Comparison of ENCODE assay signal across 8 mouse cellular contexts in the genomic region with DNA sequence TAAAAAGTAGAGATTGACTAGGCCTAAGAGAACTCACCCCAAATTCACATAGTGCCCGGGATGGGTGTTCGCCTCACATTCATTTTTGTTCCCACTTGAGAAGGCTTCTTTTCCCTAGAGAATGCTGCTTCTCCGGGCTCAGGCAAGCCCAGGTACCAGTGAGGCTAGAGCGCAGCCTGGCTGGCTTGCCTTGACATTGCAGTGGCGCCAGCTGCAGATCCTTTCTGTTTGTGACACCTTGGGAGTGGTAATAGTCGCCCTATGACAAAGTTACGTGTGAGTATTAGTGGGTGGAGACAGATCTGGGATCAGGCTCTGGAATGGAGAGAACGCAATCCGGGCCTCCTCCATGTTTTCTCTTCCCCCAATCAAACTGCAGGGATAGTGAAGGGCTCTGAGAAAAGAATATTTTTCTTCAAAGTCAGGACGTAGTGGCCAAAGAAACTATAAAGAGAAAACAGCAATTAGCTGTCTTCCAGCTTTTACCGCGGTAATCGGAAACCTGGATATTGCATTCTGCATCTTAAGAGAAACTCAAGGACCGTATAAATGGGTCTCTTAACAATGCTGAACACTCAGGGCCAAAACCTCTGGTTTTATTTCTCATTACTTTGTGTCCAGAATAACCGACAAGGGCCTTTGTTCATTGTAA. TPM values are rescaled to one million over a fixed set of nuclear protein-coding genes. Genes with fewer than 3 reads are reported as not detected.
A peak's percentile ranks its signal among the peaks of the same experiment; 100 is the strongest.
DNase-seq lines count a peak whose midpoint lies in the region; ATAC-seq and TF ChIP-seq lines count a peak whose summit lies in the region.

A gene (minus strand): TSS at position 248 of the 652 bp plus-strand sequence.

- no peak for DNase-seq in ES-E14 (ENCODE audit: low read depth, low spot score)
- peak; percentile 57 for DNase-seq in c-Kit-negative CD71-positive TER-119-positive erythroid progenitor cells, embryonic 14.5 days (ENCODE audit: low read depth, low spot score)
- peak; percentile 95 for DNase-seq in heart, postnatal 0 days (ENCODE audit: low spot score)
- DNase-seq in kidney, postnatal 36 days, result peak; percentile 86 to 90
- peak; percentile 65 to 77 for DNase-seq in thymus, adult 18-20 months

- H3K9ac ChIP-seq in ES-E14 (ENCODE audit: insufficient read depth, low read depth, low read length, poor library complexity, severe bottlenecking), result peak within 1 kb of the TSS; percentile 99
- peak within 1 kb of the TSS; percentile 88 for H3K9ac ChIP-seq in forebrain, embryonic 12.5 days
- H3K9ac ChIP-seq in heart, postnatal 0 days (replicated peaks; ENCODE audit: low read depth, low read length), result peak within 1 kb of the TSS; percentile 88
- H3K9ac ChIP-seq in liver, embryonic 15.5 days, result peak within 1 kb of the TSS; percentile 91
- H3K9ac ChIP-seq in neural tube, embryonic 13.5 days, result peak within 1 kb of the TSS; percentile 96

- H3K27ac ChIP-seq in ES-E14 (ENCODE audit: insufficient read depth, low read depth, low read length, poor library complexity, severe bottlenecking), result peak within 1 kb of the TSS; percentile 99
- H3K27ac ChIP-seq in forebrain, embryonic 12.5 days, result peak within 1 kb of the TSS; percentile 99
- peak within 1 kb of the TSS; percentile 99 for H3K27ac ChIP-seq in heart, postnatal 0 days (ENCODE audit: low read depth)
- peak within 1 kb of the TSS; percentile 96 for H3K27ac ChIP-seq in liver, embryonic 15.5 days (replicated peaks)
- H3K27ac ChIP-seq in neural tube, embryonic 13.5 days (replicated peaks), result peak within 1 kb of the TSS; percentile 99

- H3K4me1 ChIP-seq in ES-E14 (ENCODE audit: control insufficient read depth in 2 of 2, insufficient read depth in 2 of 2, low read length in 2 of 2, poor library complexity in 1 of 2), result peaks cover 9 to 16% of the 10 kb centered on the region in 2 experiments
- H3K4me1 ChIP-seq in forebrain, embryonic 12.5 days, result peaks cover 64% of the 10 kb centered on the region
- peaks cover 32% of the 10 kb centered on the region for H3K4me1 ChIP-seq in heart, postnatal 0 days (ENCODE audit: control insufficient read depth, insufficient read depth)
- H3K4me1 ChIP-seq in liver, embryonic 15.5 days (replicated peaks), result peaks cover 88% of the 10 kb centered on the region
- peaks cover 54% of the 10 kb centered on the region for H3K4me1 ChIP-seq in neural tube, embryonic 13.5 days (replicated peaks)

- H3K4me2 ChIP-seq in forebrain, embryonic 12.5 days, result peak within 1 kb of the TSS; percentile 72
- peak within 1 kb of the TSS; percentile 71 for H3K4me2 ChIP-seq in heart, postnatal 0 days (ENCODE audit: low read depth, low read length)
- peak within 1 kb of the TSS; percentile 93 for H3K4me2 ChIP-seq in liver, embryonic 15.5 days
- peak within 1 kb of the TSS; percentile 68 for H3K4me2 ChIP-seq in neural tube, embryonic 13.5 days

- no peaks in the 10 kb centered on the region for H3K9me3 ChIP-seq in ES-E14 (ENCODE audit: control insufficient read depth, insufficient read depth, low read depth, low read length)
- no peaks in the 10 kb centered on the region for H3K9me3 ChIP-seq in forebrain, embryonic 12.5 days
- no peaks in the 10 kb centered on the region for H3K9me3 ChIP-seq in heart, postnatal 0 days (replicated peaks; ENCODE audit: control insufficient read depth, low read length)
- no peaks in the 10 kb centered on the region for H3K9me3 ChIP-seq in liver, embryonic 15.5 days (replicated peaks)
- no peaks in the 10 kb centered on the region for H3K9me3 ChIP-seq in neural tube, embryonic 13.5 days

- WGBS in forebrain, embryonic 12.5 days, result 5% methylated on average over 15 of the region's 15 CpGs
- 10% methylated on average over 15 of the region's 15 CpGs for WGBS in heart, postnatal 0 days
- 16% methylated on average over 15 of the region's 15 CpGs for WGBS in liver, embryonic 15.5 days (ENCODE audit: insufficient replicate concordance)
- WGBS in neural tube, embryonic 13.5 days, result 5% methylated on average over 15 of the region's 15 CpGs

- H3K36me3 ChIP-seq in ES-E14 (ENCODE audit: control insufficient read depth, insufficient read depth, low read length, poor library complexity, severe bottlenecking), result peaks cover 2% of the 10 kb centered on the region; the same call in 1 of the 2 replicates
- H3K36me3 ChIP-seq in forebrain, embryonic 12.5 days (replicated peaks), result no peaks in the 10 kb centered on the region
- H3K36me3 ChIP-seq in heart, postnatal 0 days (replicated peaks; ENCODE audit: control insufficient read depth, insufficient read depth, low read length), result no peaks in the 10 kb centered on the region
- no peaks in the 10 kb centered on the region for H3K36me3 ChIP-seq in liver, embryonic 15.5 days (replicated peaks)
- no peaks in the 10 kb centered on the region for H3K36me3 ChIP-seq in neural tube, embryonic 13.5 days

- TF ChIP-seq CTCF in heart, postnatal 0 days (IDR thresholded peaks at IDR 0.05; ENCODE audit: low read depth), result peak; percentile 83

- in situ Hi-C loops in ES-E14 (cut with MboI; ENCODE audit: low sequenced_read_pairs in 2 of 2, unreplicated experiment in 2 of 2), result loop anchor here in 1 of 2 experiments (25.0 kb wide), 1 partner anchor 108 kb away; a partner anchor contains a TSS

- peak; percentile 34 for ATAC-seq in forebrain, embryonic 12.5 days (ENCODE audit: low FRiP score)
- peak; percentile 75 for ATAC-seq in heart, postnatal 0 days (ENCODE audit: insufficient read depth, low read depth)
- peak; percentile 68 for ATAC-seq in liver, embryonic 15.5 days (ENCODE audit: insufficient read depth)
- ATAC-seq in neural tube, embryonic 13.5 days (ENCODE audit: low read depth), result peak; percentile 54

- no peak; the same call in 1 of the 2 replicates for TF ChIP-seq EP300 in heart, postnatal 0 days (IDR thresholded peaks at IDR 0.05; ENCODE audit: low read depth)

- peak within 1 kb of the TSS; percentile 81 to 88 for H3K4me3 ChIP-seq in ES-E14 (ENCODE audit: insufficient read depth in 1 of 2, low read depth in 1 of 2, low read length in 2 of 2, poor library complexity in 1 of 2, severe bottlenecking in 1 of 2)
- peak within 1 kb of the TSS; percentile 58 for H3K4me3 ChIP-seq in forebrain, embryonic 12.5 days (replicated peaks)
- peak within 1 kb of the TSS; percentile 72 for H3K4me3 ChIP-seq in heart, postnatal 0 days (ENCODE audit: low read depth, low read length)
- H3K4me3 ChIP-seq in liver, embryonic 15.5 days (replicated peaks), result peak within 1 kb of the TSS; percentile 76
- H3K4me3 ChIP-seq in neural tube, embryonic 13.5 days, result peak within 1 kb of the TSS; percentile 71

- H3K27me3 ChIP-seq in forebrain, embryonic 12.5 days, result no peaks in the 10 kb centered on the region
- H3K27me3 ChIP-seq in heart, postnatal 0 days (ENCODE audit: control insufficient read depth, insufficient read depth, low read length), result no peaks in the 10 kb centered on the region
- no peaks in the 10 kb centered on the region for H3K27me3 ChIP-seq in liver, embryonic 15.5 days
- no peaks in the 10 kb centered on the region for H3K27me3 ChIP-seq in neural tube, embryonic 13.5 days

TF ChIP-seq in ES-E14, 5 proteins besides CTCF, POLR2A, EP300 and RAD21:
- TF ChIP-seq ZNF384 (IDR thresholded peaks at IDR 0.05; ENCODE audit: low read depth, low read length) (no peak), CHD2 (IDR thresholded peaks at IDR 0.05; ENCODE audit: low read depth, low read length) (no peak; the same call in 1 of the 2 replicates), ZC3H11A (IDR thresholded peaks at IDR 0.05; ENCODE audit: borderline replicate concordance, low read depth, low read length) (no peak), HCFC1 (IDR thresholded peaks at IDR 0.05; ENCODE audit: borderline replicate concordance, insufficient read depth, low read length) (no peak), MAFK (IDR thresholded peaks at IDR 0.05; ENCODE audit: insufficient read depth, low read depth, low read length) (no peak)

RNA-seq across cellular contexts. Expression of the gene that starts here (rescaled TPM):
- total RNA-seq in ES-E14 (2012; rRNA removed), result 59.5 and 98.0 TPM in 2 replicates
- 97.1 and 101 TPM in 2 replicates for polyA plus RNA-seq in forebrain, embryonic 12.5 days (2016; fragmentation: Nextera tagmentation; extraction: Ambion mirVana)
- total RNA-seq in heart, postnatal 0 days (2014; rRNA removed; ENCODE audit: low replicate concordance), result 41.2 and 51.6 TPM in 2 replicates
- polyA plus RNA-seq in heart, postnatal 0 days (2015; fragmentation: Nextera tagmentation; extraction: Ambion mirVana), result 12.7 and 13.9 TPM in 2 replicates
- polyA plus RNA-seq in liver, embryonic 15.5 days (2015; fragmentation: Nextera tagmentation; extraction: Ambion mirVana), result 9.0 and 10.9 TPM in 2 replicates
- 32.3 and 32.5 TPM in 2 replicates for polyA plus RNA-seq in neural tube, embryonic 13.5 days (2015; fragmentation: Nextera tagmentation; extraction: Ambion mirVana)
